Mouse (Mus musculus): ENCODE results near the gene Rnf38. TPM values are rescaled to one million over a fixed set of nuclear protein-coding genes. Genes with fewer than 3 reads are reported as not detected.

The Rnf38 gene
- total RNA-seq, 2 experiments from 2014 or later, result 12.3 to 17.1 TPM

GRCm38 (mm10) chr4:44224141-44224540 is 9.4 kb downstream of the Rnf38 start:
- no peak for DNase-seq (ENCODE audit: low spot score)

- DNase-seq (ENCODE audit: low spot score), result no peak
Observed at GRCm38 (mm10) chr4:44223444-44223843, 10.1 kb downstream of the Rnf38 start.

- no peak for DNase-seq (ENCODE audit: low spot score)
Observed at GRCm38 (mm10) chr4:44216797-44217442, 16.7 kb downstream of the Rnf38 start.

GRCm38 (mm10) chr4:44199968-44200367 is 33.6 kb downstream of the Rnf38 start:
- peak; percentile 20 for DNase-seq (ENCODE audit: low spot score)

- no peak for DNase-seq (ENCODE audit: low spot score)
Observed at GRCm38 (mm10) chr4:44187431-44187830, 46.2 kb downstream of the Rnf38 start.

- DNase-seq (ENCODE audit: low spot score), result no peak
Observed at GRCm38 (mm10) chr4:44183862-44184261, 49.7 kb downstream of the Rnf38 start.

- no peak for DNase-seq (ENCODE audit: low spot score)
Observed at GRCm38 (mm10) chr4:44179748-44180147, 53.8 kb downstream of the Rnf38 start.

GRCm38 (mm10) chr4:44173177-44173576 is 60.4 kb downstream of the Rnf38 start:
- DNase-seq (ENCODE audit: low spot score), result peak; percentile 48

- DNase-seq (ENCODE audit: low spot score), result no peak
Observed at GRCm38 (mm10) chr4:44172676-44173075, 60.9 kb downstream of the Rnf38 start.

GRCm38 (mm10) chr4:44169884-44170283 is 63.7 kb downstream of the Rnf38 start:
- no peak for DNase-seq (ENCODE audit: low spot score)

GRCm38 (mm10) chr4:44168816-44169215 is 64.8 kb downstream of the Rnf38 start:
- DNase-seq (ENCODE audit: low spot score), result no peak

- peak; percentile 93 for DNase-seq (ENCODE audit: low spot score)
Observed at GRCm38 (mm10) chr4:44168231-44168647, 65.3 kb downstream of the Rnf38 start.

GRCm38 (mm10) chr4:44167397-44168121 is 66.0 kb downstream of the Rnf38 start:
- DNase-seq (ENCODE audit: low spot score), result peak; percentile 58

GRCm38 (mm10) chr4:44166702-44167396 is 66.7 kb downstream of the Rnf38 start:
- no peak for DNase-seq (ENCODE audit: low spot score)

GRCm38 (mm10) chr4:44164621-44165020 is 69.0 kb downstream of the Rnf38 start:
- DNase-seq (ENCODE audit: low spot score), result no peak

- DNase-seq (ENCODE audit: low spot score), result no peak
Observed at GRCm38 (mm10) chr4:44163034-44163433, 70.6 kb downstream of the Rnf38 start.

- no peak for DNase-seq (ENCODE audit: low spot score)
Observed at GRCm38 (mm10) chr4:44160990-44161689, 72.4 kb downstream of the Rnf38 start.

- DNase-seq (ENCODE audit: low spot score), result no peak
Observed at GRCm38 (mm10) chr4:44159839-44160238, 73.8 kb downstream of the Rnf38 start.

GRCm38 (mm10) chr4:44156481-44156880 is 77.1 kb downstream of the Rnf38 start:
- no peak for DNase-seq (ENCODE audit: low spot score)

- DNase-seq (ENCODE audit: low spot score), result no peak
Observed at GRCm38 (mm10) chr4:44154884-44155283, 78.7 kb downstream of the Rnf38 start.

- no peak for DNase-seq (ENCODE audit: low spot score)
Observed at GRCm38 (mm10) chr4:44152904-44153303, 80.7 kb downstream of the Rnf38 start.

- DNase-seq (ENCODE audit: low spot score), result no peak
Observed at GRCm38 (mm10) chr4:44126805-44127204, 106.8 kb downstream of the Rnf38 start.

All from gastrocnemius, adult 18-20 months (tissue).